Mouse (Mus musculus): ENCODE data around the gene Ss18l1. TPM values are rescaled to one million over a fixed set of nuclear protein-coding genes. Genes with fewer than 3 reads are reported as not detected.

Ss18l1 gene
- polyA plus RNA-seq, 1 experiment from 2014 or later: 52.7 TPM

DNA sequence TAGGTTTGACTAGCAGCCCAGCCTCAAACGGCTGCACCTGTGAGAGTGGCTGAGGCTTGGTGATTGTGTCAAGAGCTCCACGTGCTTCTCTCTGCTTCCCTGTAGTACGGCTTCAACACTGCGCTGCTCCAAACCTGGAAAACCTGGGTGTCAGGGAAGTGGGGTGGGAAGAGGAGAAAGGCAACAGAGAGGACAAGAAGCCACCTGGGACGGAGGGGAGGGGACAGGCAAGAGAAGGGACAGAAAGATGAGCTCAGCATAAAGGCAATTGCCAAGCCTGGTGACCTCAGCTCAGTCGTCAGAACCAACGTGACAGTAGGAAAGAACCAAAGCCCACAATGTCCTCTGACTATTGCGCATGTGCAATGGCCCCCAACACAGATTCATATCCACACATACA, 21.4 kb upstream of the Ss18l1 start:
- no peaks in the 10 kb centered on the region for H3K36me3 ChIP-seq
- H3K4me2 ChIP-seq: no peak overlapping the region
- no peak for ATAC-seq (ENCODE audit: low FRiP score)
- H3K27me3 ChIP-seq: peaks cover 32% of the 10 kb centered on the region
- H3K27ac ChIP-seq: no peak overlapping the region
- H3K4me3 ChIP-seq: no peak overlapping the region
- H3K9ac ChIP-seq: no peak overlapping the region
- H3K9me3 ChIP-seq: no peaks in the 10 kb centered on the region
- peaks cover 9% of the 10 kb centered on the region for H3K4me1 ChIP-seq (replicated peaks)
- 83% methylated on average over 8 of the region's 8 CpGs for WGBS

DNA sequence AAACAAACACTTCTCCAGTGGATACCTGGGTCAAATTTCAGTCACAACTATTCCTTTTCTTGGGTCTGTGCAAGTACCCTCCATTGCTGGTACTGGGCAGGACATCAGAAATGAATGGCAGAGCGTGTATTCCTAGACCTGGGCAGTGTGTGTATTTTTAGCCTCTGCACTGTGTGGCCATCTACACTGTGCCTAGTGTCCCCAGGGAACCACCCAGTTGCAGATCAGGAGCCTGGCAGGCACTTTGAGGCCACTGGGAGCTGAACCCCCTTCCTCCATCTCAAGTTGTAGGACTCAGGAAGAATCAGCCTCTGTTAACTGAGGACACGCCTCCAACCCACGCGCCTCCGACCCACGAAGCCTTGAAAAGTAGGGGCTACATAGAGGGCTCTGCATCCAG, 19.6 kb upstream of the Ss18l1 start:
- Histone ChIP-seq H3K4me3 (no peak overlapping the region), H3K9ac (no peak overlapping the region), H3K4me1 (replicated peaks) (peaks cover 28% of the 10 kb centered on the region), H3K27ac (no peak overlapping the region), H3K9me3 (no peaks in the 10 kb centered on the region), H3K36me3 (peaks cover 4% of the 10 kb centered on the region), H3K27me3 (peaks cover 32% of the 10 kb centered on the region), H3K4me2 (no peak overlapping the region)
- no peak for ATAC-seq (ENCODE audit: low FRiP score)
- 72% methylated on average over 6 of the region's 6 CpGs for WGBS

DNA sequence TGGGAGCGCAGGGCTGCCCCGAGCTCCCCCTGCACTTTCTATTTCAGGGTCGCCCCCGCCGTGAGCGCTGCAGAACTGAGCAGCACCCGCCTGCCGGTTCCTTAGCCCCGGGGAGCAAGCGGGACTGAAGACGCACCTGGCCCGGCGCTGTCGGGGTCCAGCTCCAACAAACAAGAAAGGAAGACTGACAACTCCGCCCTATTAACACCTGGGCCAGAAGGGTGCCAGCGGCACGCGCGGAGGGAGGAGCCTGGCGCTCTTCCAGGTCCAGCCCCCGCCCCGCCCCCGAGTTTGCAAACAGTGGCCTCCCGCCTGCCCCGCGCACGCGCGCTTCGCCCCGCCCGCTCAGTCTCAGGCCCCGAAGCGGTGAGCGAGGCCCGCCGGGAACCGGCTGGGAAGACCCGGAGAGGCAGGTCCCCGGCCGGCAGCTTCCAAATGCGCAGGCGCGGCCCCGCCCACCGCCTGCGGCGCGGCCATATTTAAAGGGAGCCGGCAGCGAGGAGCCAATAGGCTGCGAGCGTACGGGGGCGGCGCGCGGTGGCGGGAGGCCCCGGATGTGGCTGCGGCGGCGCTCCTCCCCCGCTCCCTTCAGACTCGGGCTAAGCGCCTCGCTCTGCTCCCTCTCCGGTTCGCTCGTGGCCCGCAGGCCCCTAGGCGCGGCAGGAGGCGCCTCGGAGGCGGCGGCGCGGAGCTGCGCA, 17.8 kb upstream of the Ss18l1 start, which contains the start of gene Lsm14b:
Lsm14b (plus strand) TSS at position 587 of the 698 bp plus-strand sequence.
- Histone ChIP-seq H3K9me3 (no peaks in the 10 kb centered on the region), H3K27ac (peak within 1 kb of the TSS; percentile 98), H3K36me3 (peaks cover 22% of the 10 kb centered on the region), H3K4me3 (peak within 1 kb of the TSS; percentile 99), H3K9ac (peak within 1 kb of the TSS; percentile 99), H3K4me1 (replicated peaks) (peaks cover 46% of the 10 kb centered on the region), H3K4me2 (peak within 1 kb of the TSS; percentile 85), H3K27me3 (peaks cover 32% of the 10 kb centered on the region)
- 0% methylated on average over 62 of the region's 80 CpGs for WGBS
- peak; percentile 95 for ATAC-seq (ENCODE audit: low FRiP score)

DNA sequence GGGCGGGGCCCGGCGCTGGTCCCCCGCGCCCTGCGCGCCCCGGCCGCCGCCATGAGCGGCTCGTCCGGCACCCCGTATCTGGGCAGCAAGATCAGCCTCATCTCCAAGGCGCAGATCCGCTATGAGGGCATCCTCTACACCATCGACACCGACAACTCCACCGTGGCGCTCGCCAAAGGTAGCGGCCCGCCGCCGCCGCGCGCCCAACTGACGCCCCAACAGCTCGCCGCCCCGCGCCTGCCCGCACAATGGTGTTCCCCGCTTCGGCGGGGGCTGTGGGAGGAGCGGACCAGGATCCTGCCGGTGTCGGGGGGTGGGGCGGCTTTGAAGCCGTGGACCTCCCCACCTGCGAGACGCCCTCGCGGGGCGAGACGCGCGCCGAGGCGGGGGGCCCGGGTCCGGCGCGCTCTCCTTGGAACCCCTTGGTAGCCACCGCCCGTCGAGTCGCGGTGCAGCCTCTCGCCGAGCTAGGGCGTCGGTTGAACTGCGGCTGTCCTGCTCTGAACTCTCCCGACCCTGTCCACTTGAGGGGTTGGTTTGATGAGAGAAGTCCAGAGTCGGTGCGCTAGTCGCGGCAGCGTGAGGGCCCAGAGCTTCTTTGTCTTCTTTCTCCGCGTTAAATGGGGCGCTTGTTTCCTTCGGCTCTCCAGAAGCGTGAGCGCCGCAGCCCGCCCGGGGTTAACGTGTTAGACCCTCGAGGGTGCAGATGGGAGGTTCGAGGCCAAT, 17.0 kb upstream of the Ss18l1 start:
- Histone ChIP-seq H3K4me1 (replicated peaks) (peaks cover 50% of the 10 kb centered on the region), H3K27me3 (peaks cover 31% of the 10 kb centered on the region), H3K9me3 (no peaks in the 10 kb centered on the region), H3K4me2 (peak overlapping the region; percentile 80), H3K36me3 (peaks cover 30% of the 10 kb centered on the region), H3K4me3 (peak overlapping the region; percentile 99), H3K9ac (peak overlapping the region; percentile 99), H3K27ac (peak overlapping the region; percentile 98)
- WGBS: under 1% methylated on average over 63 of the region's 84 CpGs
- ATAC-seq (ENCODE audit: low FRiP score): no peak; the same call in 1 of the 2 replicates

DNA sequence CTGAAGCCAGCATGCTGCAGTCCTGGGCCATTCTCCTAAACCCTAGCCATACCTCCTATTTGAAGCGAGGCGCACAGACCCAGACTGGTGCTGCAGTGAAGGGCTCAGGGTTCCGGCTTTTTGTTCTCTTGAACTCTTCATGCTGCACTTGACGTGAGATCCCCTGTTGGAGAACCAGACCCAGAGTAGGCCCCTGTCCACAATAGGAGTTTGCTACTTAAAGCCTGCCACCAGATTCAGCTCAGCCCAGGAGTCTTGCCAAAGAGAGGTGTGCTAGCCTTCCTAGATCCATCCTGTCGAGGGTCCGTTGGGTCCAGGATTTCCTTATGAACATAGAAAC, 16.5 kb upstream of the Ss18l1 start:
- Histone ChIP-seq H3K4me1 (replicated peaks) (peaks cover 50% of the 10 kb centered on the region), H3K9me3 (no peaks in the 10 kb centered on the region), H3K4me2 (peak overlapping the region; percentile 80), H3K36me3 (peaks cover 35% of the 10 kb centered on the region), H3K27me3 (peaks cover 26% of the 10 kb centered on the region), H3K4me3 (peak overlapping the region; percentile 99), H3K27ac (peak overlapping the region; percentile 98), H3K9ac (peak overlapping the region; percentile 99)
- no peak for ATAC-seq (ENCODE audit: low FRiP score)
- WGBS: 5% methylated on average over 6 of the region's 6 CpGs

DNA sequence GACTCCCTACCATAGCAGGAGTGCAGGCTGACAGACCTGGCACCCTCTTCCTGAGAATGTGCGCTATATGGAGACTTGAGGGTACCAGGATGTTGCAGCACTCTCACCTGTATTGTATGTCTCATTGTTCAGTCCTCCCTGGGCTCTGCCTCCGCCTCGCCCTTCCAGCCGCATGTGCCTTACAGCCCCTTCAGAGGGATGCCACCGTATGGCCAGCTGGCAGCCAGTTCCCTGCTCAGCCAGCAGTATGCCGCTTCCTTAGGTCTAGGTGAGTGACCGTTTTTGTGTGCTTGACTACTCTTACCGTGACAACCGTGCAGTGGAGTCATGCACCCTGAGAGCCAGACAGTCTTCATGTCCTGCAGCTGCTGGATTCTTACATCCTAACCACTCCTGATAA, 14.5 kb upstream of the Ss18l1 start:
- H3K9me3 ChIP-seq: no peaks in the 10 kb centered on the region
- H3K27ac ChIP-seq: no peak overlapping the region
- ATAC-seq (ENCODE audit: low FRiP score): no peak
- peaks cover 9% of the 10 kb centered on the region for H3K27me3 ChIP-seq
- H3K4me3 ChIP-seq: peak overlapping the region; percentile 99
- H3K4me2 ChIP-seq: peak overlapping the region; percentile 80
- peak overlapping the region; percentile 99 for H3K9ac ChIP-seq
- peaks cover 55% of the 10 kb centered on the region for H3K36me3 ChIP-seq
- peaks cover 50% of the 10 kb centered on the region for H3K4me1 ChIP-seq (replicated peaks)
- WGBS: 75% methylated on average over 9 of the region's 9 CpGs

DNA sequence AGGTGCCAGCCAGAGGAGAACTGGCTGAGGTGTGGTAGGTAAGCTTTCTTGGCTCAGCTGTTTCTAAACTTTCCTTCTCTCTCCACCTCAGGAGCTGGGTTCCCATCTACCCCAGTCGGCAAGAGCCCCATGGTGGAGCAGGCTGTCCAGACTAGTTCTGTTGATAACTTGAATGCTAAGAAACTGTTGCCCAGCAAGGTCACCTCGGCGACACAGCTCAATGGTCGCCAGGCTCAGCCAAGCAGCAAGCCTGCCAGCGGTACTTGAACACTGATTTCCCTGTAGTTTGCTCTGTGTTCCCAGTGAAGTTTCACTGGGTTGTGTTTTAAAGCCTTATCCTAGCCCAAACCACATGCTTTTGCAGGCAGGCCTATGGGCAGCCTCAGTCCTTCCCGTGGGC, 11.0 kb upstream of the Ss18l1 start:
- WGBS: 82% methylated on average over 6 of the region's 6 CpGs
- Histone ChIP-seq H3K9me3 (no peaks in the 10 kb centered on the region), H3K4me3 (no peak overlapping the region), H3K27me3 (no peaks in the 10 kb centered on the region), H3K9ac (no peak overlapping the region), H3K36me3 (peaks cover 90% of the 10 kb centered on the region), H3K4me2 (no peak overlapping the region), H3K4me1 (replicated peaks) (peaks cover 37% of the 10 kb centered on the region), H3K27ac (no peak overlapping the region)
- ATAC-seq (ENCODE audit: low FRiP score): no peak

DNA sequence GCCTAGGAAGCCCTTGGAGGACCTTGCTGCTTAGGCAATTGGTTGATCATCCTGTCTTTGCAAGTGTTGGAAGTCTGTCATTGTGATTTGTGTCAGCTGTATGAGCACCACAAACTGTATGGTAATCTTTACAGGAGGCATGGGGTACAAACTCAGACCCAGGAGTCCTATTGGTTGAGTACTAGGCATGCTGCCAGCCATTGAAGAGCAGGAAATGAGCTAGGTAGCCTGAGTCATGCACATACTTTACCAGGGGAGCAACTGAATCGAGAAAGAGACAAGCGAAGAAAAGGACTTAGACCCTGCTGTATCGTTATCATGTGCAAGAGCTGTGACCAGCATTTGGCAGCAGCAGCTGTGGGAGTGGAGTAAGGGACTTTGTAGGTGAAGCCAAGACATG, 9.4 kb upstream of the Ss18l1 start:
- Histone ChIP-seq H3K9me3 (no peaks in the 10 kb centered on the region), H3K27ac (no peak overlapping the region), H3K4me2 (no peak overlapping the region), H3K36me3 (peaks cover 100% of the 10 kb centered on the region), H3K4me3 (no peak overlapping the region), H3K9ac (no peak overlapping the region), H3K27me3 (no peaks in the 10 kb centered on the region), H3K4me1 (replicated peaks) (peaks cover 20% of the 10 kb centered on the region)
- ATAC-seq (ENCODE audit: low FRiP score): no peak
- 83% methylated on average over 3 of the region's 3 CpGs for WGBS

DNA sequence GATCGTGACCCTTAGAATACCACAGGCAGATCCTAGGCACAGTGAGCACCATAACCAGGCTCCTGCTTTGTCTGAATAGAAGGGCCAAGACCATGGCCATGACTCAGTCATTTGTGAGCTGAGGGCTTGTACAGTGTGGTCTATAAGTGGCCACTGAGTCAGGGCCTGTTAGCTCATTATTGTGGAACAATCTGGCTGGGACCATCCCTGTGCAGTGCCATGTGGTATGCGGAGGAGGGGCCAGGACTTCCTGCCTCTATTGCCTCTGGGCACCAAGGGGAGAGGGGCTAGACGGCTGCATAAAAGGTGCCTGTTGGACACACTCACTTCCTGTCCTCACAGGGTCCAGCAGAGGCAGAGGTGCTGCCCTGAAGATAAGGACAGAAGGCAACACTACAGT, 8.4 kb upstream of the Ss18l1 start:
- Histone ChIP-seq H3K36me3 (peaks cover 100% of the 10 kb centered on the region), H3K4me2 (no peak overlapping the region), H3K9ac (no peak overlapping the region), H3K9me3 (no peaks in the 10 kb centered on the region), H3K27ac (no peak overlapping the region), H3K4me1 (replicated peaks) (peaks cover 11% of the 10 kb centered on the region), H3K27me3 (no peaks in the 10 kb centered on the region), H3K4me3 (no peak overlapping the region)
- no peak for ATAC-seq (ENCODE audit: low FRiP score)
- WGBS: 71% methylated on average over 3 of the region's 3 CpGs

DNA sequence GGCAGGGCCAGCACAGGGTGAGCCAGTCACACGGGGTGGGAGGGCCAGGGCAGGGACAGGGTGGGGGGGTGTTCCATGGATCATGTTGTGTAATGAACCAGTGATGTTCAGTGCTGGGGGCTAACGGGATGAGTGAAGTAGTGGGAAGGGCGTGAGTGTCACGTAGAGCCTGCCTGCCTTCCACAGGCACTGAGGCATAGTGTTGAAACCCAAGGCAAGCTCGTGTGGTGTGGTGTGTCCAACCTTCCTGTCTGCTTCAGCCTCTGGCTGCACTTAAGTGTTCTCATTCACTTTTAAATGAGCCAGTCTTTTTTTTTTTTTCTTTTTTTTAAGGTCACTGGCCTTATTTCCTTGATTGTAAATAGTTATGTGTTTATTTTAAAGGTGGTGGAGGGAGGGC, 7.6 kb upstream of the Ss18l1 start:
- Histone ChIP-seq H3K4me1 (replicated peaks) (peaks cover 11% of the 10 kb centered on the region), H3K27ac (no peak overlapping the region), H3K4me2 (no peak overlapping the region), H3K36me3 (peaks cover 99% of the 10 kb centered on the region), H3K4me3 (no peak overlapping the region), H3K9ac (no peak overlapping the region), H3K9me3 (no peaks in the 10 kb centered on the region), H3K27me3 (no peaks in the 10 kb centered on the region)
- ATAC-seq (ENCODE audit: low FRiP score): no peak
- 73% methylated on average over 5 of the region's 5 CpGs for WGBS

DNA sequence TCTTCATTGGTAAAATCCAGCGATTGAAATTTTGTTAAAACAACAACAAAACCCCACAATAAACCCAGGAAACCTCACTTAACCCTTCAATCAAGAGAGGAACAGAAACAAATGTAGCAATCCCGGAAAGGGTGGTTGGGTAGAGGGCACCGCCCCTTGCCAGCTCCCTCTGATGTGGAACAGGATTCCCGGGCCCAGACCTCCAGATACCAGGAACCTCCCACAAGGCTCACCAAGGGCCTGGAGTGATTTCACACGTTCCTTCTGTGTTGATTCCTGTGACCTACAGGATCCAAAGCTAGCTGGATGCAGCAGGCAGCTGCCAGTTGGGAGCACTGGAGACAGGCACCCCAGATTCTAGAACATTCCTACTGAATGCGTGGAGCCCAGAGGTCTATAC, 1.9 kb upstream of the Ss18l1 start:
- WGBS: 65% methylated on average over 6 of the region's 6 CpGs
- ATAC-seq (ENCODE audit: low FRiP score): no peak

DNA sequence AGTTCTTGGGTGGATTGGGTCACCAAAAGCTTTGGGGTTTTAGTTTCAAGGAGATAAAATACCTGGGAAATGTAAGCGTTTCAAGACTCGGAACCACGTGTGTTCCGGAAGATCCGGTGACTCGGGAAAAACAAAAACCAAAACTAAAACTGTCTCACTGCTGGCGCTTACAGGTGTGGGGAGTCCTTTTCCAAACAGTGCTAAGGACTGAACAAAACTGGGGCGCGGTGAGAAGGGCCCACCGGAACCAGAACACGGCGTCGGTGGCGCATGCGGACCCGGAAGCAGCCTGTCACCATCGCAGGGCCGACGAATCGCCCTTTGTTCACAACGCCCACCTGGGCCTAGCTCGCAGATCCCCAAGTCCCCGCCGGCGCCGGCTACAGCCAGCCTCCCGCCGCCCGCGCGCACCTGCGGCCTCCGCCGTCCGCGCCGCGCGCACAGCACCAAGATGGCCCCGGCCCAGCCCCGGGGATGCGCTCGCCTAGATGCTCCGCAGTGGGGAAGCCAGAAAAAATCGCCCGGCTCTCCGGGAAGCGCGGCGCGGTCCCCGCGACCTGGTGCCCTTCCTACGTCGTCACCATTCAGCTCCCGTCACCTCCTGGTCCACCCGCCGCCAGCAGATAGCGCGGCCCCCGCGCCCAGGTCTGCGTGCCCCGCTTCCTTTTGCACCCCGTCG, 593 bp upstream of the Ss18l1 start:
- Histone ChIP-seq H3K36me3 (peaks cover 37% of the 10 kb centered on the region), H3K4me3 (peak overlapping the region; percentile 95), H3K27me3 (no peaks in the 10 kb centered on the region), H3K4me1 (replicated peaks) (peaks cover 52% of the 10 kb centered on the region), H3K9me3 (no peaks in the 10 kb centered on the region), H3K27ac (peak overlapping the region; percentile 99), H3K9ac (peak overlapping the region; percentile 98), H3K4me2 (peak overlapping the region; percentile 80)
- ATAC-seq (ENCODE audit: low FRiP score): peak; percentile 66
- under 1% methylated on average over 60 of the region's 66 CpGs for whole genome bisulfite sequencing

More for the DNA sequence above, 1.9 kb upstream of the Ss18l1 start:
- no peaks in the 10 kb centered on the region for H3K27me3 ChIP-seq
- H3K4me1 ChIP-seq (replicated peaks): peaks cover 46% of the 10 kb centered on the region
- H3K4me2 ChIP-seq: peak overlapping the region; percentile 80
- H3K4me3 ChIP-seq: peak overlapping the region; percentile 95
- H3K27ac ChIP-seq: no peak overlapping the region
- no peaks in the 10 kb centered on the region for H3K9me3 ChIP-seq
- H3K9ac ChIP-seq: peak overlapping the region; percentile 98
- H3K36me3 ChIP-seq: peaks cover 43% of the 10 kb centered on the region

All from hindbrain, embryonic 13.5 days (tissue).